Mouse (Mus musculus) brain, embryonic 14.5 days (tissue): Measurements from ENCODE around the gene Pigm. TPM values are rescaled to one million over a fixed set of nuclear protein-coding genes. Genes with fewer than 3 reads are reported as not detected.

ENCODE experiments used
- DNase-seq: peaks from one replicate; pipeline ENCODE4 v3.0.0-alpha.2; 2011; ENCODE audit warnings: low read depth
- CTCF ChIP-seq: fragments of 200-500 bp; IDR thresholded peaks from 2 replicates; pipeline ENCODE4 v1.5.1; 2012; ENCODE audit warnings: inconsistent platforms, mild to moderate bottlenecking, moderate library complexity, borderline replicate concordance; ENCODE audit not compliant: insufficient read depth, insufficient read length; ENCODE audit errors: extremely low read depth
- POLR2A ChIP-seq: fragments of 200-500 bp; IDR thresholded peaks from 2 replicates; pipeline ENCODE4 v1.6.1; 2012; ENCODE audit warnings: mild to moderate bottlenecking, inconsistent platforms, borderline replicate concordance; ENCODE audit not compliant: poor library complexity, insufficient read depth, insufficient read length, severe bottlenecking; ENCODE audit errors: extremely low read depth
- polyA plus RNA-seq: library from polyadenylated mRNA; depleted of rRNA; stranded (reverse); fragments of >200 nt; gene quantifications from 2 replicates; pipeline ENCODE4 v1.2.3, GENCODE M21; 2012; rRNA removed

Pigm gene
- polyA plus RNA-seq, 1 experiment: 9.4 TPM

DNA sequence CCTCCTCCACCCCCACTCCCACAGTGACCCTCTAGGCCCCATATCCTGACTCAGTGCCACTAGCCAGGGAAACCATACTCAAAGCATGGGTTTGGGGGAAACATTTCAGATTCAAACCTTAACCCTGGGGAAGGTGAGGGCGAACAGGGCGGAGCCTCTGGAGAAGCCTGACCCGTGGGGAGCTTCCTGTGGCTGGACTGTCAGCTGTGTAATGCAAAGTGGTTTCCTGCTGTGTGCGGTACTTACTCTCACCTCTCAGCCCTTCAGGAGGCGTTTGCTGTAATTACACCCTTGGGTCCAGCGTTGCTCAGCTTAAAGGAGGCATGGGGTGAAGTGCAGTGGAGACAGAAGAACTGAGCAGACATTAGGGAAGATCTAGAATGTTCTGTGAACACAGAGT lies 41.8 kb downstream of the Pigm start:
- TF ChIP-seq CTCF: no peak
- no peak for TF ChIP-seq POLR2A
- DNase-seq: no peak

DNA sequence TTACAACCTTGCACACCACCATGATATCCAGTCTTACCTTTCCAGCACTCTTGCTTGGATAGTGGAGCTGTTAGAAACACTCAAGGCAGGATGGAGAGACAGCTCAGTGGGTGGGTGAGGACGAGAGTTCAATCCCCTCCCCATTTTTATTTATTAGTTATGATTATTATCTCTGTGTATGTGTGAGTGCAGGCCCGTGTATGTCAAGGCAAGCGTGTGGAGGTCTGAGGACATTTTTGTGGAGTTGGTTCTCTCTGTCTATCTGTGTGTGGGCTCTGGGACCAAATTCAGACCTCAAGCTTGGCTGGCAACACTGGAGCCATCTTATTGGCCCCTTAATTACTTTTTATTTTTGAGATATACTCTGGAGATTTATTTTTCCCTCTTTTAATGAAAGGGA lies 42.3 kb downstream of the Pigm start:
- no peak for DNase-seq
- TF ChIP-seq POLR2A (no peak), CTCF (no peak)

DNA sequence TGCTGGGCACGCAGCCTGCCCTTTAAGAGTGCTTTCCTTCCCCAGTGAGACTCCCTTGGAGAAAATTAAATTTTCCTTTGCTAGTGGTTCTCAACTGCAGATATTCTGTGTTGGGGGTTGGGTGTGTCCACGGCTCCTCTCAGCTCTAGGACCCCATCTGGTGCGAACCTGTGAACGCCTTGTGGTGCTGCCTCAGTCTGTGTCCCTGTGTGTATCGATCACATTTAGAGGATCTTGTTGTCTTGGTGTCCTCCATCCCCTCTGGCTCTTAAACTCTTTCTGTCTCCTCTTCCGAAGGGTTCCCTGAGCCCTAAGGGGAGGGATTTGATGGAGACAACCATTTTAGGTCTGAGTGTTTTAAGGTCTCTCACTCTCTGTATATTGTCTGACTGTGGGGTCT lies 43.8 kb downstream of the Pigm start:
- TF ChIP-seq POLR2A: no peak
- no peak for TF ChIP-seq CTCF
- DNase-seq: no peak

DNA sequence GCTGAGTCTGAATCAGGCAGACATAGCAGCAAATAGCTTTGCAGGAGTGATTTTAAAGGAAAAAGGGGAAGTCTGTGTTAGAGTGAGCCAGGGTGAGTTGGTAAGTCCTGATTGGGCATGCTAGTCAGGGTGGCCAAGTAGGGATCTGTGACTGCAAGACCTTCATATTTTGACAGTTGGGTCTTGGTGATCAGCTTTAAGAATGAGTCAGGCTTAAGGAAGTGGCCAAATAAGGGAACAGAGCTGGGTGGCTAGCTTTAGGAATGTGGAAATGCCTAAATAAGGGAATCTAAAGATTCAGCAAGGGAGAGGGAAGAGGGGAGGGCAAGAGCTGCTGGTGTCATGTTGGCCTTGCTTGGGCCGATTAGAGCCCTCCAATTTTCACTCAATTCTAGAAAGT lies 47.0 kb downstream of the Pigm start:
- no peak for DNase-seq
- TF ChIP-seq POLR2A: no peak
- TF ChIP-seq CTCF: no peak

DNA sequence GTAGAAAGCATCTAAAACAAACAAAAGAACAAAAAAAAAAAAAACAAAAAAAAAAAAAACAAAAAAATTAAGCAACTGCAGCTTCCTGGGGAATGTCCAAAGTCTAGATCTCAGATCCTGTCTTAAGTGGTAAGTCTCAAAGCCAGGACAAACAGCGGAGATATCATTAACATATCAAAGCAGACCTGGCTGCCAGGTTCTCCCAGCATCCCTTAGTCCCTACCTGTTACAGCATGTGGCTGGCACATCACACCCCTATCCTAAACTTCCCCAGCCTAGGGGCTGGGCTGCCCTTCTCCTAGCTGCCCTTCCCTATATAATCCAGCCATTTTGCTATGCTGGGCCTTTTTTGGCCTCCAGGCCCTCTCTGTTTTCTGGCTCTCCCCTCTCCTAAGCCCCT lies 50.1 kb downstream of the Pigm start:
- no peak for DNase-seq
- TF ChIP-seq POLR2A: no peak
- TF ChIP-seq CTCF: no peak

DNA sequence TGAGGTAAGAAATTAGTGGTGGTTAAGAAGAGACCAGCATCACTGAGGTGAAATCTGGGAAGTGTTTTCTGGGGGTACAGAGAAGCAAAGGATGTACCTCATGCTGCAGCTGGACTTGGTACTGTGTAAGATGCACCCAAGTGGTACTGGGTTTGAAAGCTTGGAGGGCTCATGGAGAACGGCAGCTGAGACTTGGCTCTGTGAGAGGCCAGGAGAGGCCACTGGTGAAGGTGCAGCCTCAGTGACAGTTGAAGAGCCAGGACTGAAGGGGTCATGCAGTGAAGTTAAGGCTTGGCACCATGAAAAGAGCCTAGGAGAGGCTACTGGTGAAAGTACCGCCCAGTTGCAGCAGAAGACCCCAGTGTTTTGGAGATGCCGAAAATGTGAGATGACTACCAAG lies 51.5 kb downstream of the Pigm start:
- TF ChIP-seq POLR2A: no peak
- TF ChIP-seq CTCF: no peak
- no peak for DNase-seq

DNA sequence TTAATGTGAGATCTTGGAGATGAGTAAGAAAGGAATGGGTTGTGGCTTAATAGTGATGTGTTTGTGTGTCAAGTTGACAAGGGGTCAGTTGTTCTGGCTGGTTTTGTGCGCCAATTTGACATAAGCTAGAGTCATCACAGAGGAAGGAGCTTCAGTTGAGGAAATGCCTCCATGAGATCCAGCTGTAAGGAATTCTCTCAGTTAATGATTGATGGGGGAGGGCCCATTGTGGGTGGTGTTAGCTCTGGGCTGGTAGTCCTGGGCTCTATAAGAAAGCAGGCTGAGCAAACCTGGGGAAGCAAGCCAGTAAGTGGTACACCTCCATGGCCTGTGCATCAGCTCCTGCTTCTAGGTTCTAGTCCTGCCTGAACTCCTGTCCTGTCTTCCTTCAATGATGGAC lies 52.3 kb downstream of the Pigm start:
- no peak for DNase-seq
- TF ChIP-seq CTCF (no peak), POLR2A (no peak)

DNA sequence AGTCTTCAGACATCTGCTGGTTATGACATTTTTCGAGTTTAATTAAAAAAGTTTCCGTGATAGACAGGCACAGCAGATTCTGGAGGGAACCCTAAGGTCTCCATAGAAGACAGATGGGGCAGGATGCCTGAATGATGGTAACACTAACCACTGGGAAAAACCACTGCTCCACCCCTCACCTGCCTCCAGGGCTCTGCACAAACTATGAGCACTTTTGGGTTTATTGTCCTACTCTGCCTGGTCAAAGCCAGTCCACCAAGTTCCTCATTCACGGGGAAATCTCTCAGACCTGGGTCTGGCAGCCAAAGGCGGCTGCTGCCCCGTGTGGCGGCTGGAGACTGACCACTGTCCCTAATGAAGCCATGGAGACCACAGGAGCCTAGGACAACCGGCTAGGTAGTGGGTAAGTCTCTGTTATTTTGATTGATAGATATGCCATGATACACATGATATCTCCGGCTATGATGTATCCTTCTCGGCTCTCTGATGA lies 54.4 kb downstream of the Pigm start:
- TF ChIP-seq POLR2A (no peak), CTCF (no peak)
- no peak for DNase-seq

DNA sequence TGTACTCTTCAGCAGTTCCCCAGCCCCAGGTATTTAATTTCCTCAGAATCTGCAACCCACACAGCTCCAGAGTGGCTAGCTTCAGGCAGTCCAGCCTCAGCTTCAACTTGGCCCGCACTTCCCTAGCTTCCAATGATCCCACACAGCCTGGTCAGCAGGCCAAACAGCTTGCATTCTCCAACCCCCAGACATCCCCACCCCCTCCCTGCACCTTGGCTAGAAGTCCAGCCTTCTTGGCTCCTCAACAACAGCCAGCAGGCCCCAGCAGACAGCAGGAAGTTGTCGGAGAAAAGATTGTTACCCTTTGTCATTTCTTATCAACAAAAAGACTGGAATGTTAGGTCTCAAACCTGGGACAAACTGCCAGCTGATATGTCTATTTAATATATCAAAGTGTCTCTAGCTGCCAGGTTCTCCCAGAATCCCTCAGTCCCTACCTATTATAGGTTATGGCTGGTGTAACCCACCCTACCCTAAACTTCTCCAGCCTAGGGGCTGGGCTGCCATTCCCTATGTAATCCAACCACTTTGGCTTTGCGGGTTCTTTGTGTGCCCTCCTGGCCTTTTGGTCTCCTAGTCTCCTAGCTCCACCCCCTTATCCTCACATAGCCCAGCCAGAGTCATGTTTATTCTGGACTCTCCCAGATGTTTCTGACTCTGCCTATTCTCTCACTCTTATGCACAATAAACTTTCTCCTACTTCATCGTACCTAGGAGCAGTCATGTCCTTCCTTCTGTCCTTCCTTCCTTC lies 55.7 kb downstream of the Pigm start:
- TF ChIP-seq CTCF: no peak
- TF ChIP-seq POLR2A: no peak

DNA sequence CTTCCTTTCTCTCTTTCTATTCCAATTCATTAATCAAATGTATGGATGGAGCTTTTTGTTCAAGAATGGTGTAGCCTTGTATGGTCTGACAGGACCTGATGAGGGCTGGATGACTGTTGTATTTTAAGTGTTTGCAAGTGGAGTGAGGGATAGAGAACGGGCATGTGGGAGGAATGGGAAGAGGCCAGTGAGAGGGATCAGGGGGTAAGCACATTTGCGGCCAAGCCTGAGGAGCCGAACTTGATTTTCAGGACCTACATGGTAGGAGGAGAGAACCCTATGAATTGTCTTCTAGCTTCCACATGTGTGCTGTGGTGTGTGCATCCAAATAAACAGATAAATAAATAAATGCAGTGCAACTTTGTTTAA lies 56.2 kb downstream of the Pigm start:
- no peak for TF ChIP-seq CTCF
- DNase-seq: no peak

More for the DNA sequence above, 55.7 kb downstream of the Pigm start:
- no peak for DNase-seq

DNA sequence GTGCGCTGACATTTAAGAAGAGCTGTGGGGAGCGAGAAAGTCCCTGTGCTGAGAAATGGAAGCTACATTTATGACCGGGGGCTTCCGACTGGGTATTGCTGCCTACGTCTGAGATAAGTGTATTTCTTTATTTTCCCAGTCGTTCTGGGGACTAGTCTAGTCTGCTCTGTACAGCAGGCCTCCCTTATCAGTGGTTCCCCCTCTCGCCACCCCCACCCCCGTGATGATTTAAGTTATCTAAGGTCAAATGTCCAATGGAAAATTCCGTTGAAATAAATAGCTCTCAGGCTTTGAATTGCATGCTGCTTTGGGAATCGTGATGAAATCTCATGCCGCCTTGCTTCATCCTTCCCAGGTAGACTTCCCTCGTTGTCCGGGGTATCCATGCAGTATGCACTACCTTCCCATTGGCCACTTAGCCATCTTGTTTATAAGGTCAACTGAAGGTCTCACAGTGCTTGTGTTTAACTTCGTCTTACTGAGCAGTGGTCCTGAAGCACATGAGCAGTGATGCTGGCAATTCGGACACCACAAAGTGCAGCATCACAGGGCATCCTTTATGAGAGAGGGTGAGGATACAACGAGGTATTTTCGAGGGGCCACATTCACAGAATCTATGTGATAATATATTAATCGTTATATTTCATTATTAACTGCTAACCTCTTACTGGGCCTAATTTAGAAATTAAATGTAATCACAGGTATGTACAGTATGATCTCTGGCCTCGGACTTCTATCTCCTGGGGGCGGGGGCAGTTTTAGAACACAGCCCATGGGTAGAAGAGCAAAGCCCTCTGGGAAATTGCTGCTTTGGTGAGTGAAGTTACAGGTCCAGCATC lies 56.9 kb downstream of the Pigm start:
- DNase-seq: no peak
- TF ChIP-seq CTCF (no peak), POLR2A (no peak)

Other genes starting within 250 kb of the Pigm start
- gene Pex19, start 249.8 kb upstream of the Pigm start, polyA plus RNA-seq: 105 and 106 TPM in 2 replicates
- gene Dcaf8, start 228.5 kb upstream of the Pigm start, polyA plus RNA-seq: 76.6 and 84.5 TPM in 2 replicates
- 308 and 321 TPM in 2 replicates for gene Pea15a, start 169.7 kb upstream of the Pigm start, polyA plus RNA-seq
- 2.6 and 3.9 TPM in 2 replicates for gene Casq1, start 156.7 kb upstream of the Pigm start, polyA plus RNA-seq
- 0.05 and 0.08 TPM in 2 replicates for gene Atp1a4, start 118.1 kb upstream of the Pigm start, polyA plus RNA-seq
- gene Igsf8, start 114.9 kb upstream of the Pigm start, polyA plus RNA-seq: 110 and 207 TPM in 2 replicates
- 51.5 and 82.9 TPM in 2 replicates for gene Atp1a2, start 78.5 kb upstream of the Pigm start, polyA plus RNA-seq
- 6.9 and 8.0 TPM in 2 replicates for gene Kcnj9, start 47.2 kb upstream of the Pigm start, polyA plus RNA-seq
- gene Kcnj10, start 35.3 kb upstream of the Pigm start, polyA plus RNA-seq: 3.2 and 5.9 TPM in 2 replicates
- gene Slamf9, start 98.8 kb downstream of the Pigm start, polyA plus RNA-seq: 0.16 and 0.18 TPM in 2 replicates
- 129 and 161 TPM in 2 replicates for gene Igsf9, start 105.2 kb downstream of the Pigm start, polyA plus RNA-seq
- 37.3 and 44.7 TPM in 2 replicates for gene Tagln2, start 123.5 kb downstream of the Pigm start, polyA plus RNA-seq
- 1.8 and 2.8 TPM in 2 replicates for gene Cfap45, start 144.3 kb downstream of the Pigm start, polyA plus RNA-seq
- 0.19 and 0.21 TPM in 2 replicates for gene Vsig8, start 179.4 kb downstream of the Pigm start, polyA plus RNA-seq
- 0.06 and 0.08 TPM in 2 replicates for gene Slamf8, start 214.0 kb downstream of the Pigm start, polyA plus RNA-seq
- 0.12 and 0.21 TPM in 2 replicates for gene Fcrl6, start 226.0 kb downstream of the Pigm start, polyA plus RNA-seq